Mouse (Mus musculus) ES-Bruce4 (cell line): ENCODE measurements around the gene Morn1.

Experiments
- CTCF ChIP-seq: IDR thresholded peaks from one replicate; pipeline ENCODE4 v1.8.1; 2011; ENCODE audit warnings: low read depth, low read length
- EP300 ChIP-seq: IDR thresholded peaks from 2 replicates; pipeline ENCODE4 v1.6.1; 2011; ENCODE audit warnings: low read depth, low read length; ENCODE audit not compliant: insufficient read depth
- POLR2A ChIP-seq: IDR thresholded peaks from one replicate; pipeline ENCODE4 v1.8.1; 2011; ENCODE audit warnings: low read length; ENCODE audit not compliant: insufficient read depth

GRCm38 (mm10) chr4:155120038-155120437 is 33.7 kb downstream of the Morn1 start:
- TF ChIP-seq POLR2A: no peak
- peak; percentile 26 for TF ChIP-seq CTCF
- no peak for TF ChIP-seq EP300
